Mouse (Mus musculus) neural tube, embryonic 11.5 days (tissue): ENCODE measurements at regions not wholly inside any gene's neighbourhood (a gene's known extent, or its start where the extent isn't known, plus 50 kb on each side); places are given as distances from the start of the nearest gene placed in this dataset.

Source experiments
- ATAC-seq: fragments of 200-750 bp; cut with Nextera tagmentation; 2 replicates; pipeline ENCODE4 v1.8.0; 2017; ENCODE audit warnings: moderate number of reproducible peaks, mild to moderate bottlenecking, moderate TSS enrichment, moderate library complexity; ENCODE audit not compliant: insufficient read depth, low FRiP score, low TSS enrichment
- DNase-seq: peaks from one replicate; pipeline ENCODE4 v3.0.0-alpha.2; 2015; ENCODE audit warnings: low spot score
- H3K27ac ChIP-seq: fragments of 300-500 bp; sonication (generic); 2 replicates; pipeline ENCODE4 v1.5.1; 2014; ENCODE audit warnings: low read depth, mild to moderate bottlenecking, low read length
- H3K27me3 ChIP-seq: fragments of 300-500 bp; sonication (generic); 2 replicates; pipeline ENCODE4 v1.6.1; 2014; ENCODE audit warnings: mild to moderate bottlenecking, low read length, mixed read lengths; ENCODE audit not compliant: control insufficient read depth, insufficient read depth
- H3K36me3 ChIP-seq: fragments of 300-500 bp; sonication (generic); 2 replicates; pipeline ENCODE4 v1.6.1; 2014; ENCODE audit warnings: mild to moderate bottlenecking, low read length, moderate library complexity, mixed read lengths; ENCODE audit not compliant: control insufficient read depth, insufficient read depth
- H3K4me1 ChIP-seq: fragments of 300-500 bp; sonication (generic); 2 replicates; pipeline ENCODE4 v1.6.1; 2014; ENCODE audit warnings: low read length, mixed read lengths; ENCODE audit not compliant: control insufficient read depth, insufficient read depth
- H3K4me2 ChIP-seq: fragments of 300-500 bp; sonication (generic); 2 replicates; pipeline ENCODE4 v1.6.1; 2014; ENCODE audit warnings: low read depth, mild to moderate bottlenecking, moderate library complexity
- H3K4me3 ChIP-seq: fragments of 300-500 bp; sonication (generic); 2 replicates; pipeline ENCODE4 v1.5.1; 2014; ENCODE audit warnings: low read depth, low read length
- H3K9ac ChIP-seq: fragments of 300-500 bp; sonication (generic); 2 replicates; pipeline ENCODE4 v1.6.1; 2014; ENCODE audit warnings: mild to moderate bottlenecking, low read length
- H3K9me3 ChIP-seq: fragments of 300-500 bp; sonication (generic); 2 replicates; pipeline ENCODE4 v1.6.1; 2016; ENCODE audit warnings: low read length; ENCODE audit not compliant: control insufficient read depth
- WGBS: fragments of 180-500 bp; shearing (Covaris S2); extraction: QIAGEN DNeasy Blood & Tissue Kit; methylation state at CpG from one replicate; pipeline ENCODE4 v1.1.7; 2014; 5-methylcytosine and 5-hydroxymethylcytosine counted together

GRCm38 (mm10) chr1:113297807-113298206 lies 1433.1 kb upstream of the Dsel start:
- DNase-seq (no peak), ATAC-seq (no peak)
- 79% methylated on average over 3 of the region's 3 CpGs for WGBS
- H3K4me2 ChIP-seq = no peak overlapping the region
- no peak overlapping the region for H3K9ac ChIP-seq
- H3K27me3 ChIP-seq = no peaks in the 10 kb centered on the region
- no peaks in the 10 kb centered on the region for H3K36me3 ChIP-seq
- no peaks in the 10 kb centered on the region for H3K4me1 ChIP-seq
- no peaks in the 10 kb centered on the region for H3K9me3 ChIP-seq
- H3K27ac ChIP-seq = no peak overlapping the region
- no peak overlapping the region for H3K4me3 ChIP-seq

- Histone ChIP-seq H3K4me3 (no peak overlapping the region), H3K27ac (no peak overlapping the region), H3K4me1 (no peaks in the 10 kb centered on the region), H3K4me2 (no peak overlapping the region), H3K9ac (no peak overlapping the region), H3K27me3 (no peaks in the 10 kb centered on the region), H3K36me3 (no peaks in the 10 kb centered on the region), H3K9me3 (no peaks in the 10 kb centered on the region)
- DNase-seq (no peak), ATAC-seq (no peak)
These were observed 1423.5 kb upstream of the Dsel start for GRCm38 (mm10) chr1:113288242-113288641.

DNA sequence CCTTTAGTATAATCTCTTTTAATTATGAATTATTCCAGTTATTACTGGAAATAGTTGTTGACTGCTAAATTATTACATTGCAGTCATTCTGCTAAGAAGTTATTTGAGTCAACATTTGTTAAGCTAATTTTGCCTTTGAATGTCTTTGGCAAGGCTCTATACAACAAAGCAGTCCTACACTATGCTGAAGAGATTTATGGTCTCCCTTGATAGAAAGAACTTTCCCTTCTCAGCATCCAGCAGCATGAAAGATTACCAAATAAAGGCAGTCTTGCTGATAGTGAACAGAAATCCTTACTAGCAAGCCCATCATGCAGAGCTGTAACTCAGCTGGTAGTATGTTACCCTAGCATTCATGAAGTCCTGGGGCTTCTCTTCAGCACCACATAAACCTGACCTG lies 1419.4 kb upstream of the Dsel start:
- Histone ChIP-seq H3K9me3 (no peaks in the 10 kb centered on the region), H3K27ac (no peak overlapping the region), H3K9ac (no peak overlapping the region), H3K4me3 (no peak overlapping the region), H3K36me3 (no peaks in the 10 kb centered on the region), H3K27me3 (no peaks in the 10 kb centered on the region), H3K4me2 (no peak overlapping the region), H3K4me1 (no peaks in the 10 kb centered on the region)
- no peak for DNase-seq
- ATAC-seq = peak; percentile 58; the same call in 1 of the 2 replicates

DNA sequence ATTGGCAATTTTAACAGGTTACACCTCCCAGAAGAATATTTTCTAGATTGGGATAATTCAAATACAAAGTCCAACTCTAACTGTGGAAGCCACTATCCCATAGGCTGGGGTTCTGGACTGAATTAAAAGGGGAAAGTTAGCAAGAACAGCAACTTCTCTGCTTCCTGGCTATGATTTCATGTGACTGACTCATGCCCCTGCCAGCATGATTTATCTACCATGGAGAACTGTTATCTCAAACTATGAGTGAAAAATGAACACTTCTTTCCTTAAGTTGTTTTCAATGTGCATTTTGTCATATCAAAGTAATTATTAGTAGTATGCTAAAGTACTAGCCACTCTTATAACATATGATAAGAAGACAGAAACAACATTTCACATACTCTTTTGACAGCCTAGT lies 1394.7 kb upstream of the Dsel start:
- Histone ChIP-seq H3K4me2 (no peak overlapping the region), H3K9me3 (no peaks in the 10 kb centered on the region), H3K9ac (no peak overlapping the region), H3K27me3 (no peaks in the 10 kb centered on the region), H3K4me1 (no peaks in the 10 kb centered on the region), H3K36me3 (no peaks in the 10 kb centered on the region), H3K4me3 (no peak overlapping the region), H3K27ac (no peak overlapping the region)
- DNase-seq (no peak), ATAC-seq (no peak)

DNA sequence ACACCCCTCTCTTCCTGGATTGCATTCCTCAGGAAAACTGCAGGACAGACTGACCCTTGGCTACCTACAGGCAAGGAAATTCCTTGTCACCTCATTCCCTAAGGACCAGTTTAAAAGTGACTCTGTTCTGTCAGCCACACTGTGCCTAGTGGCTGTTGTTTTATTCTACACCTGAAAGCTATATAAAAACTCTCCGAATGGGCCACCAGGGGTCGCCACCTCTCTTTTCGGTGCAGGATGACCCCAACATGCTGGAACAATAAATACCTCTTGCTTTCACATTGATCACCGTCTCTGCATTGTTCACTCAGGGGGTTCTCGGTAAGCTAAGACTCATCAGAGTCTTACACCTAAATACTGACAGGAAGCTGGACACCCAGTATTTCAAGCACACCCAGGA lies 1382.6 kb upstream of the Dsel start:
- ATAC-seq = no peak
- Histone ChIP-seq H3K9ac (no peak overlapping the region), H3K4me1 (no peaks in the 10 kb centered on the region), H3K27me3 (no peaks in the 10 kb centered on the region), H3K36me3 (no peaks in the 10 kb centered on the region), H3K27ac (no peak overlapping the region), H3K4me3 (no peak overlapping the region), H3K4me2 (no peak overlapping the region), H3K9me3 (no peaks in the 10 kb centered on the region)
- peak; percentile 11 for DNase-seq
- WGBS = 73% methylated on average over 5 of the region's 5 CpGs

- Histone ChIP-seq H3K9me3 (no peaks in the 10 kb centered on the region), H3K4me3 (no peak overlapping the region), H3K27ac (no peak overlapping the region), H3K4me2 (no peak overlapping the region), H3K9ac (no peak overlapping the region), H3K27me3 (no peaks in the 10 kb centered on the region), H3K4me1 (no peaks in the 10 kb centered on the region), H3K36me3 (no peaks in the 10 kb centered on the region)
- DNase-seq (no peak), ATAC-seq (no peak)
- WGBS = 82% methylated on average over 1 of the region's 1 CpGs
These were observed 1345.4 kb upstream of the Dsel start for GRCm38 (mm10) chr1:113210095-113210494.

DNA sequence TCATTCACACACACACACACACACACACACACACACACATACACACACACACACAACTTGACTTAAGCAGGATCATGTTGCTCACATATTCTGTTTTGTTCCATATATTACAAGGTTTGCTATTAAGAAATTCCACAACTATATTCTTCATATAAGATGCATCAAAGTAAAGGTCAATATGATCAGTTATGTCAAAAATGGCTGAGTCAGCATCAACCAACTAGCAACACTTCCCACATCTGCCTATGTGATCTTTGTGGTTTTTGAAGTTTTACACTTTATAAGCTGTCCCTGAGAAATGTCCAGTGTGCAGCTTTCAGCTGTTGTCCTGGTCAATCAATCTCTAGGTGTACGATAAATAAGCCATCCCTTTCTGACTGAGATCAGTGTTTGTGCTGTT lies 1339.3 kb upstream of the Dsel start:
- 93% methylated on average over 1 of the region's 1 CpGs for WGBS
- Histone ChIP-seq H3K9ac (no peak overlapping the region), H3K4me1 (no peaks in the 10 kb centered on the region), H3K27ac (no peak overlapping the region), H3K4me3 (no peak overlapping the region), H3K9me3 (no peaks in the 10 kb centered on the region), H3K27me3 (no peaks in the 10 kb centered on the region), H3K36me3 (no peaks in the 10 kb centered on the region), H3K4me2 (no peak overlapping the region)
- DNase-seq = no peak
- no peak for ATAC-seq

DNA sequence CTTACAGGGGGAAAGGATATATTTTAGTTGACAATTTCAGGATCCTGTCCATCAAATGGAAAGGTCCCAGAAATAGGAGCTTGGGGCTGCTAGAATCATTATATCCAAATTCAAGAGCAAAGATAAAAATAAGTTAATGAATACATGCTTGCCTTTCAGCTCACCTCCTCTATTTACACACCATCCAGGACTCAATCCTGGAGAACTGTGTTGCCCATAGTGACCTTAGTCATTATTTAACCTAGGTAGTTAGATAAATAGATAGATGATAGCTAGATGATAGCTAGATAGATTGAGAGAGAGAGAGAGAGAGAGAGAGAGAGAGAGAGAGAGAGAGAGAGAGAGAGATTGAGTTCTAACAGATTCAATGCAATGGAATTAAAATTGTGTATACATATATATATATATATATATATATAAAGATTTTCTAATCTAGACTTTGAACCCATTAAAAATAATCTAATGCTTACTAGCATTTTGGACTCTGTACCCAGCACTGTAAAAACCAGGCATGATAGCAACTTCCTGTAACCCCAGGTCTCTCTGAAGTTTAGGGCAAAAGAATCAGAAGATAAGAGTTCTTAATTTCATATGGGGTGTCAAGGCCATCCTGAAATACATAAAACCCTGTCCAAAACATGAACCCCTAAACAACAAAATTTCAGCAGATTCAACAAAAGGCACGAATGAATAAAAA lies 1329.5 kb upstream of the Dsel start:
- ATAC-seq (no peak), DNase-seq (no peak)
- Histone ChIP-seq H3K36me3 (no peaks in the 10 kb centered on the region), H3K4me2 (no peak overlapping the region), H3K4me3 (no peak overlapping the region), H3K27me3 (no peaks in the 10 kb centered on the region), H3K4me1 (no peaks in the 10 kb centered on the region), H3K27ac (no peak overlapping the region), H3K9me3 (no peaks in the 10 kb centered on the region), H3K9ac (no peak overlapping the region)
- WGBS = 51% methylated on average over 1 of the region's 1 CpGs

DNA sequence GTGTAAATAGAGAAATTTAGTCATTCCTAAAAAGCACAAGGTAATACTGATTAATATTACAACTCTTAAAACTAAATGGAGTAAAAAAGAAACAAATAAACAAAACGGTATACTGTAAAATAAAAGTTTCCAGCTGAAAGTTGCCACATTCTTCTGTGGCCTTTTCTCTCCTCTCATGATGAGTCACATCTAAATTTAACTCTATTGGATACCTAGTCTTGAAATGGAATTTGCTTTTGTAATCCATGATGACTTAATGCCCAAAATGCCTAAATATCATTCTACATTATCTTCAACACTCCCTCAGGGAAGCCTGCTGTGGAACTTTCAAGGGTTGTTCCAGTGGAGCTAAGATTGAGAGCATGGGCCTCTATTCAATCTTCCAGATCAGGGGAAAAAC lies 1298.5 kb upstream of the Dsel start:
- no peak overlapping the region for H3K27ac ChIP-seq
- H3K4me3 ChIP-seq = no peak overlapping the region
- H3K36me3 ChIP-seq = no peaks in the 10 kb centered on the region
- no peak overlapping the region for H3K4me2 ChIP-seq
- no peaks in the 10 kb centered on the region for H3K27me3 ChIP-seq
- 94% methylated on average over 1 of the region's 1 CpGs for WGBS
- H3K9ac ChIP-seq = no peak overlapping the region
- DNase-seq (no peak), ATAC-seq (no peak)
- no peaks in the 10 kb centered on the region for H3K9me3 ChIP-seq
- H3K4me1 ChIP-seq = no peaks in the 10 kb centered on the region
